Mouse (Mus musculus) adrenal gland, adult 2 months (tissue): ENCODE measurements around the gene Actg2. TPM values are rescaled to one million over a fixed set of nuclear protein-coding genes. Genes with fewer than 3 reads are reported as not detected.

Source experiments
- DNase-seq: peaks from one replicate; pipeline ENCODE4 v3.0.0; 2021
- polyA plus RNA-seq: library from polyadenylated mRNA; depleted of rRNA; stranded (reverse); fragments of >200 nt; gene quantifications from 2 replicates; pipeline ENCODE4 v1.2.3, GENCODE M21; 2012; rRNA removed
- total RNA-seq, 2 experiments: library from RNA; stranded (reverse); gene quantifications; 2 replicates each; pipeline ENCODE4 v1.2.3; 2021

Gene Actg2
- total and polyA plus RNA-seq, 3 experiments, result 0.80 to 0.97 (median 0.81) TPM

DNA sequence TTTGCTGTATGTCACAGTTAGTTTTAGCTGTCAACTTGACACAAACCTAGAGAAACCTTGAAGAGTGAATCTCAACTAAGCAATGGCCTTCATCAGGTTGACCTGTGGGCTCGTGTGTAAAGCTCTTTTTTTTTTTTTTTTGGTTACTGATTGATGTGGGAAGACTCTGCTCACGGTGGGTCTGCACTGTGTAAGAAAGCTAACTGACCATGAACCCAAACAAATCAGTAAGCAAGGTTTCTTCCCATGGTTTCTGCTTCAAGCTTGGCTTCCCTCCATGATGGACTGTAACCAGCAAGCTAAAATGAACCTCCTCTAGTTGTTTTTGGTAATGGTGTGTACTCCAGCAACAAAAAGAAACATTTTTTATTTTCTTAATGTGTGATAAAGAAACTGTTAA, 56.9 kb downstream of the Actg2 start:
- no peak for DNase-seq

GRCm38 (mm10) chr6:83478628-83479027, 57.4 kb downstream of the Actg2 start:
- DNase-seq, result no peak

DNA sequence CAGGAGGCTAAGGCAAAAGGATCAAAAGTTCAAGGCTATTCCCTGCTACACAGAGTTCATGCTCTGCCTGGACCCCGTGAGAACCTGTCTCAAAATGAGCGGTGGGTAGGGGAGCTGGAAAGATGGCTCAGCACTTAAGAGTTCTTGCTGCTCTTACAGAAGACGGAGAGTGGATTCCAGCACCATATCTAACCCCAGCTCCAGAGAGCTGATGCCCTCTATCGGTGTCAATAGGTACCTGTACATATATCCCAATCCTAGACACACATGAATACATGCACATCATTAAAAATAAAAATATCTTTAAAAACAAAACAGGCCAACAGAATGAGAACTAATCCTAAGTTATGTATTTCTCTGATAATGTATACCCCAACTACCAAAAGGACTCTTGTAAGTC, 57.8 kb downstream of the Actg2 start:
- no peak for DNase-seq

- no peak for DNase-seq
Measured at GRCm38 (mm10) chr6:83475431-83475830, 60.6 kb downstream of the Actg2 start.

GRCm38 (mm10) chr6:83473240-83473639, 62.8 kb downstream of the Actg2 start:
- peak; percentile 81 for DNase-seq

GRCm38 (mm10) chr6:83471739-83472138, 64.3 kb downstream of the Actg2 start:
- DNase-seq, result no peak

DNA sequence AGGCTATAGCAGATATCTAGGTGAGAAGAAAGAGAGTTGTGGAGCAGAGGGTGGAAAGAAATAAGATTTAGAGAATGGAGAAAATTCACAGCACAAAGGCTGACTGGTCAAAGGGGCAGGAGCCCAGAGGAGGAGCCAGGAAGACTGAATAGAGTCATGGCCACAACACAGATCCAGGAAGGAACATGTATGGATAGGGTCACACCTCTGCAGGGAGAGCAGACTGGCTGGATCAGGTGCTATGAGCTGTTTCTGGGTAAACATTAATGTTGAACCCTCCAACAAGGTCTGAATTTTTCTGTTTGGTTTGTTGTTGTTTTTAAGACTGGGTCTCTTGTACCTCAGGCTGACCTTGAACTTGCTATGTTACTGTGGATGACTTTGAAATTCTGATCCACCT, 72.1 kb downstream of the Actg2 start:
- DNase-seq, result no peak

Other genes starting within 250 kb of the Actg2 start
- 10 to 100 TPM; 17.8 to 30.8 TPM for gene Mthfd2, start 210.4 kb downstream of the Actg2 start, total RNA-seq
- gene Mthfd2, start 210.4 kb downstream of the Actg2 start, polyA plus RNA-seq, result 2.5 and 3.8 TPM in 2 replicates
- 10 to 100 TPM; 62.1 to 77.7 TPM for gene Mob1a, start 210.2 kb downstream of the Actg2 start, total RNA-seq
- gene Mob1a, start 210.2 kb downstream of the Actg2 start, polyA plus RNA-seq, result 44.4 and 52.1 TPM in 2 replicates
- 100 to 1,000 TPM; 204 to 358 TPM for gene Bola3, start 187.1 kb downstream of the Actg2 start, total RNA-seq
- 303 and 351 TPM in 2 replicates for gene Bola3, start 187.1 kb downstream of the Actg2 start, polyA plus RNA-seq
- 10 to 100 TPM; 22.9 to 26.0 TPM for gene Tet3, start 77.2 kb downstream of the Actg2 start, total RNA-seq
- 6.8 and 8.7 TPM in 2 replicates for gene Tet3, start 77.2 kb downstream of the Actg2 start, polyA plus RNA-seq
- gene Dguok, start 29.3 kb downstream of the Actg2 start, total RNA-seq, result 10 to 100 TPM; 45.1 to 49.5 TPM
- gene Dguok, start 29.3 kb downstream of the Actg2 start, polyA plus RNA-seq, result 47.3 and 49.3 TPM in 2 replicates
- gene Stambp, start 36.5 kb upstream of the Actg2 start, total RNA-seq, result 10 to 100 TPM; 22.3 to 22.7 TPM
- 4.0 and 4.4 TPM in 2 replicates for gene Stambp, start 36.5 kb upstream of the Actg2 start, polyA plus RNA-seq
- under 1 TPM in 1 of 2 experiments, not detected in 1; 0.23 TPM for gene Clec4f, start 119.9 kb upstream of the Actg2 start, total RNA-seq
- not detected in 2 replicates for gene Clec4f, start 119.9 kb upstream of the Actg2 start, polyA plus RNA-seq
- gene Cd207, start 141.6 kb upstream of the Actg2 start, total RNA-seq, result not detected
- 0.10 TPM in 1 of 2 replicates, not detected in the other for gene Cd207, start 141.6 kb upstream of the Actg2 start, polyA plus RNA-seq
- not detected for gene Vax2, start 175.0 kb upstream of the Actg2 start, total RNA-seq
- not detected in 2 replicates for gene Vax2, start 175.0 kb upstream of the Actg2 start, polyA plus RNA-seq
- gene Atp6v1b1, start 206.7 kb upstream of the Actg2 start, total RNA-seq, result not detected
- gene Atp6v1b1, start 206.7 kb upstream of the Actg2 start, polyA plus RNA-seq, result not detected in 2 replicates
- gene Ankrd53, start 226.4 kb upstream of the Actg2 start, total RNA-seq, result not detected
- gene Ankrd53, start 226.4 kb upstream of the Actg2 start, polyA plus RNA-seq, result 0.06 TPM in 1 of 2 replicates, not detected in the other
- gene Tex261, start 239.5 kb upstream of the Actg2 start, total RNA-seq, result 100 to 1,000 TPM; 181 to 195 TPM
- gene Tex261, start 239.5 kb upstream of the Actg2 start, polyA plus RNA-seq, result 148 and 156 TPM in 2 replicates